In genomic region chr5:92694316-92694995, GRCm38 (mm10) we compare ENCODE assay signal across 21 mouse cellular contexts. TPM values are rescaled to one million over a fixed set of nuclear protein-coding genes. Genes with fewer than 3 reads are reported as not detected.
DNase-seq lines count a peak whose midpoint lies in the region; ATAC-seq and TF ChIP-seq lines count a peak whose summit lies in the region.
"Had no signal": no experiment of that assay in that cellular context is flagged by ENCODE, and none has a peak within 500 bp of the region (broad histone marks: within the 10 kb centered on the region; RNA-seq: fewer than 3 reads in every experiment).

No protein-coding gene starts in this region.

- H3K9me3 ChIP-seq in heart, embryonic 14.5 days (ENCODE audit: control insufficient read depth, low read length) = no peaks in the 10 kb centered on the region
- H3K9me3 ChIP-seq: embryonic facial prominence, embryonic 15.5 days; limb, embryonic 13.5 days; midbrain, embryonic 12.5 days had no signal

- no peak overlapping the region for H3K4me2 ChIP-seq in heart, embryonic 14.5 days (ENCODE audit: low read length)
- H3K4me2 ChIP-seq: embryonic facial prominence, embryonic 15.5 days; limb, embryonic 13.5 days; midbrain, embryonic 12.5 days had no signal

- 64% methylated on average over 10 of the region's 10 CpGs for WGBS in heart, embryonic 14.5 days
- WGBS in heart, adult 2 months = 61% methylated on average over 10 of the region's 10 CpGs

- ATAC-seq in heart, embryonic 14.5 days (ENCODE audit: insufficient number of reproducible peaks, insufficient read depth, low FRiP score, low read depth) = no peak
- ATAC-seq: CD4-positive, CD25-positive, alpha-beta regulatory T cell, adult 4 months; liver, postnatal 0 days had no signal

- no peaks in the 10 kb centered on the region for H3K27me3 ChIP-seq in heart, embryonic 14.5 days (ENCODE audit: control insufficient read depth, insufficient read depth, low read length)
- H3K27me3 ChIP-seq in heart, adult 2 months (ENCODE audit: control insufficient read depth, insufficient read depth, low read length) = no peaks in the 10 kb centered on the region
- H3K27me3 ChIP-seq: embryonic facial prominence, embryonic 15.5 days; limb, embryonic 13.5 days; midbrain, embryonic 12.5 days had no signal

- DNase-seq in heart, adult 2 months = no peak
- peak; percentile 33 for DNase-seq in left cerebral cortex, postnatal 4 days
- no peak for DNase-seq in left cerebral cortex, postnatal 14 days (ENCODE audit: low spot score in 2 of 2)
- DNase-seq in brain, adult 2 months (ENCODE audit: low read depth, low spot score) = peak; percentile 15
- peak; percentile 16 to 40 for DNase-seq in heart, postnatal 10 days
- no peak for DNase-seq in adipocyte (ENCODE audit: low spot score)
- no peak for DNase-seq in left cerebral cortex, adult 8-10 months (ENCODE audit: low spot score in 2 of 2)
- DNase-seq: adrenal gland, postnatal 10 days; cerebellum, adult 9-11 months; gastrocnemius, postnatal 14 days; liver, postnatal 0 days; right cerebral cortex, postnatal 25 days; thymus, postnatal 36 days had no signal

- no peak for TF ChIP-seq POLR2A in heart, adult 2 months (IDR thresholded peaks at IDR 0.05; ENCODE audit: insufficient read depth, low read depth, low read length)

- no peaks in the 10 kb centered on the region for H3K79me2 ChIP-seq in heart, adult 2 months (replicated peaks; ENCODE audit: control insufficient read depth, insufficient read depth, low read length)

- no peak overlapping the region for H3K4me3 ChIP-seq in heart, embryonic 14.5 days (ENCODE audit: control insufficient read depth in 1 of 2, insufficient read depth in 1 of 2, low read depth in 1 of 2, low read length in 2 of 2)
- H3K4me3 ChIP-seq in heart, adult 2 months = no peak overlapping the region
- H3K4me3 ChIP-seq: embryonic facial prominence, embryonic 15.5 days; layer of hippocampus, adult 2 months; limb, embryonic 13.5 days; midbrain, embryonic 12.5 days had no signal

- no peak for TF ChIP-seq CTCF in heart, adult 2 months (IDR thresholded peaks at IDR 0.05)

- intact Hi-C loops in heart, adult 2 months (cut with DNase I) = no loop called here
- intact Hi-C loops in left cerebral cortex, postnatal 4 days (cut with DNase I) = no loop called here
- intact Hi-C loops in left cerebral cortex, postnatal 14 days (cut with DNase I) = no loop called here
- intact Hi-C loops in heart, postnatal 10 days (cut with DNase I) = no loop called here

- H3K9ac ChIP-seq in heart, embryonic 14.5 days (ENCODE audit: low read length) = no peak overlapping the region
- no peak overlapping the region for H3K9ac ChIP-seq in heart, adult 2 months (ENCODE audit: low read depth, low read length)
- H3K9ac ChIP-seq: embryonic facial prominence, embryonic 15.5 days; limb, embryonic 13.5 days; liver, postnatal 0 days; midbrain, embryonic 12.5 days had no signal

- no peak for TF ChIP-seq EP300 in heart, adult 2 months (IDR thresholded peaks at IDR 0.05; ENCODE audit: insufficient read depth, low read depth, low read length)

- peak overlapping the region; percentile 10 to 63; a peak in 3 of 4 replicates for H3K27ac ChIP-seq in heart, embryonic 14.5 days (replicated peaks in 1 of 2; ENCODE audit: control insufficient read depth in 1 of 2, insufficient read depth in 1 of 2, low read depth in 2 of 2, low read length in 2 of 2)
- no peak overlapping the region for H3K27ac ChIP-seq in heart, adult 2 months
- H3K27ac ChIP-seq: embryonic facial prominence, embryonic 15.5 days; kidney, postnatal 0 days; layer of hippocampus, adult 2 months; limb, embryonic 13.5 days; midbrain, embryonic 12.5 days had no signal

- H3K4me1 ChIP-seq in heart, embryonic 14.5 days (ENCODE audit: control insufficient read depth in 2 of 2, insufficient read depth in 2 of 2, low read length in 2 of 2) = peaks cover 3 to 29% of the 10 kb centered on the region in 2 experiments
- H3K4me1 ChIP-seq in heart, adult 2 months (ENCODE audit: control insufficient read depth, insufficient read depth, low read length) = no peaks in the 10 kb centered on the region; the same call in 1 of the 2 replicates

- no peaks in the 10 kb centered on the region for H3K36me3 ChIP-seq in heart, embryonic 14.5 days (ENCODE audit: control insufficient read depth, insufficient read depth, low read length)
- H3K36me3 ChIP-seq in heart, adult 2 months (ENCODE audit: control insufficient read depth, insufficient read depth, low read length) = no peaks in the 10 kb centered on the region
- H3K36me3 ChIP-seq: embryonic facial prominence, embryonic 15.5 days; limb, embryonic 13.5 days; midbrain, embryonic 12.5 days had no signal

RNA-seq across cellular contexts. Expression of gene Shroom3, which starts 11.2 kb away (rescaled TPM):
- polyA plus RNA-seq in heart, embryonic 14.5 days (2014; fragmentation: Nextera tagmentation; extraction: Ambion mirVana) = 18.5 and 21.1 TPM in 2 replicates
- 10 to 100 TPM; 32.8 to 38.5 TPM for total RNA-seq in heart, adult 2 months (2021)
- 31.4 and 32.8 TPM in 2 replicates for polyA plus RNA-seq in heart, adult 2 months (2012; rRNA removed)
- 1 to 10 TPM; 3.2 to 4.9 TPM for total RNA-seq in left cerebral cortex, postnatal 4 days (2021)
- total RNA-seq in left cerebral cortex, postnatal 14 days (2021) = 1 to 10 TPM; 4.0 to 6.4 TPM
- 10 to 100 TPM; 32.5 to 45.5 TPM for total RNA-seq in heart, postnatal 10 days (2021)
- 1 to 10 TPM; 3.4 to 5.6 (median 3.6) TPM for total RNA-seq in left cerebral cortex, adult 8-10 months (2022)
- total RNA-seq: MEL had no signal
- polyA plus RNA-seq: CD4-positive, CD25-positive, alpha-beta regulatory T cell, adult 4 months had no signal

RNA-seq across cellular contexts. Expression of gene Ccdc158, which starts 19.4 kb away (rescaled TPM):
- polyA plus RNA-seq in heart, embryonic 14.5 days (2014; fragmentation: Nextera tagmentation; extraction: Ambion mirVana) = 0.67 and 0.96 TPM in 2 replicates
- under 1 TPM in 1 of 2 experiments, not detected in 1; 0.09 TPM for total RNA-seq in heart, adult 2 months (2021)
- polyA plus RNA-seq in heart, adult 2 months (2012; rRNA removed) = 0.18 TPM in 1 of 2 replicates, not detected in the other
- under 1 TPM; 0.52 to 0.64 TPM for total RNA-seq in left cerebral cortex, postnatal 4 days (2021)
- under 1 TPM; 0.21 to 0.55 TPM for total RNA-seq in left cerebral cortex, postnatal 14 days (2021)
- total RNA-seq in heart, postnatal 10 days (2021) = under 1 TPM in 1 of 2 experiments, not detected in 1; 0.10 TPM
- under 1 TPM; 0.19 to 0.65 (median 0.35) TPM for total RNA-seq in left cerebral cortex, adult 8-10 months (2022)
- total RNA-seq: MEL had no signal
- polyA plus RNA-seq: CD4-positive, CD25-positive, alpha-beta regulatory T cell, adult 4 months had no signal

Comparison
In these comparisons a context has a peak if more than half of its experiments do, and no peak if none do; other contexts are left out.
1. DNase-seq: peak in left cerebral cortex, postnatal 4 days (single experiment), brain, adult 2 months (single experiment) and heart, postnatal 10 days (2 of 2); none in heart, adult 2 months (0 of 2), left cerebral cortex, postnatal 14 days (0 of 2), adipocyte (single experiment) and left cerebral cortex, adult 8-10 months (0 of 2).
2. RNA of gene Shroom3, which starts 11.2 kb away (total RNA-seq): 32.5 to 45.5 TPM in heart, postnatal 10 days and 32.8 to 38.5 TPM in heart, adult 2 months; 4.0 to 6.4 TPM in left cerebral cortex, postnatal 14 days, 3.2 to 4.9 TPM in left cerebral cortex, postnatal 4 days and 3.4 to 5.6 TPM in left cerebral cortex, adult 8-10 months; every median in the first group is over 4 times any median in the second.